Mouse (Mus musculus) R1 (cell line): ENCODE measurements around the gene Cox10.

Source experiments
- DNase-seq: peaks from one replicate; pipeline ENCODE4 v3.0.0-alpha.2; 2018; ENCODE audit warnings: low read depth, low spot score

Cox10 gene

GRCm38 (mm10) chr11:63957207-63957606 lies 122.1 kb downstream of the Cox10 start:
- DNase-seq: peak; percentile 85

- DNase-seq: peak; percentile 54
Measured at GRCm38 (mm10) chr11:63956748-63957147, 122.5 kb downstream of the Cox10 start.

- DNase-seq: no peak
Measured at GRCm38 (mm10) chr11:63953887-63954286, 125.4 kb downstream of the Cox10 start.

GRCm38 (mm10) chr11:63952743-63953191 lies 126.5 kb downstream of the Cox10 start:
- peak; percentile 93 for DNase-seq

GRCm38 (mm10) chr11:63951831-63952631 lies 127.2 kb downstream of the Cox10 start:
- peak; percentile 86 for DNase-seq

- DNase-seq: no peak
Measured at GRCm38 (mm10) chr11:63948371-63948770, 130.9 kb downstream of the Cox10 start.

- DNase-seq: no peak
Measured at GRCm38 (mm10) chr11:63947024-63947423, 132.2 kb downstream of the Cox10 start.

- no peak for DNase-seq
Measured at GRCm38 (mm10) chr11:63943947-63944346, 135.3 kb downstream of the Cox10 start.

- no peak for DNase-seq
Measured at GRCm38 (mm10) chr11:63943268-63943890, 135.9 kb downstream of the Cox10 start.

- DNase-seq: no peak
Measured at GRCm38 (mm10) chr11:63942177-63942576, 137.1 kb downstream of the Cox10 start.

GRCm38 (mm10) chr11:63936641-63937040 lies 142.6 kb downstream of the Cox10 start:
- peak; percentile 72 for DNase-seq

- peak; percentile 87 for DNase-seq
Measured at GRCm38 (mm10) chr11:63926901-63927300, 152.4 kb downstream of the Cox10 start.

- DNase-seq: peak; percentile 72
Measured at GRCm38 (mm10) chr11:63925161-63925582, 154.1 kb downstream of the Cox10 start.

- DNase-seq: peak; percentile 65
Measured at GRCm38 (mm10) chr11:63924286-63924930, 154.9 kb downstream of the Cox10 start.

- DNase-seq: no peak
Measured at GRCm38 (mm10) chr11:63923386-63923785, 155.9 kb downstream of the Cox10 start.

GRCm38 (mm10) chr11:63922091-63922621 lies 157.1 kb downstream of the Cox10 start, which contains the start of gene Hs3st3b1:
TSS of gene Hs3st3b1 (minus strand) at chr11:63922290.
- DNase-seq: peak; percentile 99

GRCm38 (mm10) chr11:63921044-63921951 lies 158.0 kb downstream of the Cox10 start:
- peak; percentile 46 for DNase-seq

GRCm38 (mm10) chr11:63920531-63920930 lies 158.7 kb downstream of the Cox10 start:
- peak; percentile 80 for DNase-seq

GRCm38 (mm10) chr11:63919211-63920098 lies 159.8 kb downstream of the Cox10 start:
- peak; percentile 41 for DNase-seq
